8 mouse cellular contexts compared by ENCODE assay signal in genomic region chr17:26939178-26939972, GRCm38 (mm10). TPM values are rescaled to one million over a fixed set of nuclear protein-coding genes. Genes with fewer than 3 reads are reported as not detected.
DNase-seq lines count a peak whose midpoint lies in the region; ATAC-seq lines count a peak whose summit lies in the region.

Cuta (minus strand) TSS chr17:26939569.

- H3K36me3 ChIP-seq in heart, embryonic 10.5 days: peaks cover 32% of the 10 kb centered on the region
- peaks cover 32% of the 10 kb centered on the region for H3K36me3 ChIP-seq in kidney, embryonic 15.5 days

- peak within 1 kb of the TSS; percentile 97 for H3K27ac ChIP-seq in heart, embryonic 10.5 days
- peak within 1 kb of the TSS; percentile 96 for H3K27ac ChIP-seq in kidney, embryonic 15.5 days

- peak within 1 kb of the TSS; percentile 80 for H3K9ac ChIP-seq in kidney, embryonic 15.5 days

- peak within 1 kb of the TSS; percentile 98 for H3K4me2 ChIP-seq in kidney, embryonic 15.5 days

- H3K4me1 ChIP-seq in heart, embryonic 10.5 days: peaks cover 64% of the 10 kb centered on the region
- peaks cover 52% of the 10 kb centered on the region for H3K4me1 ChIP-seq in kidney, embryonic 15.5 days

- H3K27me3 ChIP-seq in heart, embryonic 10.5 days (ENCODE audit: insufficient read depth, poor library complexity, severe bottlenecking): no peaks in the 10 kb centered on the region
- H3K27me3 ChIP-seq in kidney, embryonic 15.5 days: no peaks in the 10 kb centered on the region

- peak within 1 kb of the TSS; percentile 77 for H3K4me3 ChIP-seq in heart, embryonic 10.5 days
- H3K4me3 ChIP-seq in kidney, embryonic 15.5 days (replicated peaks): peak within 1 kb of the TSS; percentile 71

- DNase-seq in B cell, adult 2 months: peak; percentile 99
- DNase-seq in brain, adult 2 months (ENCODE audit: low read depth, low spot score): peak; percentile 100
- peak; percentile 100 for DNase-seq in heart, embryonic 10.5 days (ENCODE audit: low spot score)
- peak; percentile 100 for DNase-seq in liver
- DNase-seq in spleen, postnatal 4 days (ENCODE audit: low spot score in 2 of 2): peak; percentile 99 to 100

- under 1% methylated on average over 70 of the region's 70 CpGs for WGBS in heart, embryonic 10.5 days
- WGBS in kidney, embryonic 15.5 days: under 1% methylated on average over 70 of the region's 70 CpGs

- ATAC-seq in erythroblast, adult 5-6 weeks (replicated peaks; ENCODE audit: low FRiP score, poor library complexity, severe bottlenecking): peak; percentile 89
- ATAC-seq in kidney, embryonic 15.5 days (replicated peaks; ENCODE audit: low FRiP score): peak; percentile 94
- peak; percentile 93 for ATAC-seq in monocyte, adult 5-6 weeks (replicated peaks; ENCODE audit: insufficient number of reproducible peaks, low FRiP score, low TSS enrichment, poor library complexity, severe bottlenecking)

- no peaks in the 10 kb centered on the region for H3K9me3 ChIP-seq in heart, embryonic 10.5 days
- H3K9me3 ChIP-seq in kidney, embryonic 15.5 days (replicated peaks): no peaks in the 10 kb centered on the region

RNA-seq across cellular contexts. Expression of gene Cuta, which starts in this region (rescaled TPM):
- total RNA-seq in erythroblast, adult 5-6 weeks (2015; ENCODE audit: low replicate concordance): 33.6 and 59.6 TPM in 2 replicates
- total RNA-seq in erythroblast, adult 5-6 weeks (2017; ENCODE audit: low replicate concordance): 10.2 and 14.4 TPM in 2 replicates
- polyA plus RNA-seq in heart, embryonic 10.5 days (2016; fragmentation: Nextera tagmentation; extraction: Ambion mirVana): 155 and 167 TPM in 2 replicates
- polyA plus RNA-seq in kidney, embryonic 15.5 days (2015; fragmentation: Nextera tagmentation; extraction: Ambion mirVana): 192 and 203 TPM in 2 replicates
- 22.8 to 35.9 TPM (median 25.9 TPM) in 3 replicates for total RNA-seq in monocyte, adult 5-6 weeks (2017)

Comparison
In these comparisons a context has a peak if more than half of its experiments do, and no peak if none do; other contexts are left out.
1. Peak in every context shown above with its lines: DNase-seq, ATAC-seq, H3K4me3 ChIP-seq and H3K27ac ChIP-seq.